ENCODE assay signal across 14 mouse cellular contexts in genomic region chr1:36647631-36648030, GRCm38 (mm10). TPM values are rescaled to one million over a fixed set of nuclear protein-coding genes. Genes with fewer than 3 reads are reported as not detected.
DNase-seq lines count a peak whose midpoint lies in the region; ATAC-seq and TF ChIP-seq lines count a peak whose summit lies in the region.
"Had no signal": no experiment of that assay in that cellular context is flagged by ENCODE, and none has a peak within 500 bp of the region (broad histone marks: within the 10 kb centered on the region; RNA-seq: fewer than 3 reads in every experiment).

No protein-coding gene starts in this region.

- H3K27me3 ChIP-seq in heart, postnatal 0 days (ENCODE audit: control insufficient read depth, insufficient read depth, low read length): no peaks in the 10 kb centered on the region
- no peaks in the 10 kb centered on the region for H3K27me3 ChIP-seq in liver, postnatal 0 days (ENCODE audit: insufficient read depth, low read length)
- 0 out of 2 replicates have a peak, but pooled peaks cover 3% of the 10 kb centered on the region for H3K27me3 ChIP-seq in liver, embryonic 12.5 days (replicated peaks)
- no peaks in the 10 kb centered on the region for H3K27me3 ChIP-seq in myocyte (ENCODE audit: control insufficient read depth, insufficient read depth, insufficient read length)
- H3K27me3 ChIP-seq: heart, embryonic 13.5 days; limb, embryonic 13.5 days had no signal

- peaks cover 5% of the 10 kb centered on the region for H3K4me1 ChIP-seq in heart, postnatal 0 days (ENCODE audit: control insufficient read depth, insufficient read depth)
- H3K4me1 ChIP-seq in liver, postnatal 0 days (ENCODE audit: insufficient read depth): no peaks in the 10 kb centered on the region
- H3K4me1 ChIP-seq in liver, embryonic 12.5 days: peaks cover 11% of the 10 kb centered on the region
- H3K4me1 ChIP-seq: limb, embryonic 13.5 days had no signal

- H3ac ChIP-seq in myocyte (ENCODE audit: control insufficient read depth, insufficient read length): no peak overlapping the region

- ATAC-seq in heart, postnatal 0 days (ENCODE audit: insufficient read depth, low read depth): peak; percentile 60
- ATAC-seq in liver, postnatal 0 days: no peak
- no peak for ATAC-seq in liver, embryonic 12.5 days

- H3K9me3 ChIP-seq in heart, postnatal 0 days (replicated peaks; ENCODE audit: control insufficient read depth, low read length): no peaks in the 10 kb centered on the region
- H3K9me3 ChIP-seq in liver, postnatal 0 days (ENCODE audit: low read length): no peaks in the 10 kb centered on the region
- H3K9me3 ChIP-seq in liver, embryonic 12.5 days (replicated peaks): no peaks in the 10 kb centered on the region
- H3K9me3 ChIP-seq: heart, embryonic 13.5 days; limb, embryonic 13.5 days had no signal

- no peaks in the 10 kb centered on the region for H3K79me2 ChIP-seq in myocyte (ENCODE audit: control insufficient read depth, insufficient read depth)

- no peaks in the 10 kb centered on the region for H3K36me3 ChIP-seq in heart, postnatal 0 days (replicated peaks; ENCODE audit: control insufficient read depth, insufficient read depth, low read length)
- no peaks in the 10 kb centered on the region for H3K36me3 ChIP-seq in liver, postnatal 0 days (replicated peaks; ENCODE audit: insufficient read depth, low read length)
- no peaks in the 10 kb centered on the region for H3K36me3 ChIP-seq in liver, embryonic 12.5 days
- H3K36me3 ChIP-seq in myocyte (ENCODE audit: control insufficient read depth, insufficient read depth): no peaks in the 10 kb centered on the region
- H3K36me3 ChIP-seq: heart, embryonic 13.5 days; limb, embryonic 13.5 days had no signal

- WGBS in heart, postnatal 0 days: 44% methylated on average over 5 of the region's 5 CpGs
- WGBS in liver, postnatal 0 days (ENCODE audit: insufficient replicate concordance): 50% methylated on average over 5 of the region's 5 CpGs
- WGBS in liver, embryonic 12.5 days (ENCODE audit: insufficient replicate concordance): 51% methylated on average over 5 of the region's 5 CpGs

- TF ChIP-seq CTCF in heart, postnatal 0 days (IDR thresholded peaks at IDR 0.05; ENCODE audit: low read depth): peak; percentile 11; the same call in 1 of the 2 replicates
- TF ChIP-seq CTCF in liver, postnatal 0 days (IDR thresholded peaks at IDR 0.05; ENCODE audit: low read depth): peak; percentile 14; the same call in 1 of the 2 replicates

- TF ChIP-seq POLR2A in myocyte (IDR thresholded peaks at IDR 0.05; ENCODE audit: insufficient read length, low read depth): no peak

- TF ChIP-seq EP300 in heart, postnatal 0 days (IDR thresholded peaks at IDR 0.05; ENCODE audit: low read depth): no peak
- TF ChIP-seq EP300 in liver, postnatal 0 days (IDR thresholded peaks at IDR 0.05; ENCODE audit: low read depth): no peak

- H3K4me3 ChIP-seq in heart, postnatal 0 days (ENCODE audit: low read depth, low read length): no peak overlapping the region
- no peak overlapping the region for H3K4me3 ChIP-seq in liver, postnatal 0 days (ENCODE audit: low read depth, low read length)
- H3K4me3 ChIP-seq in liver, embryonic 12.5 days: no peak overlapping the region
- H3K4me3 ChIP-seq in myocyte: no peak overlapping the region
- H3K4me3 ChIP-seq: erythroblast, embryonic 14.5 days; heart, embryonic 13.5 days; limb, embryonic 13.5 days had no signal

- DNase-seq in heart, postnatal 0 days (ENCODE audit: low spot score): no peak
- DNase-seq in heart, adult 11 months: no peak
- DNase-seq in liver, postnatal 0 days: no peak
- DNase-seq in adipocyte (ENCODE audit: low spot score): peak; percentile 34
- no peak for DNase-seq in layer of hippocampus, postnatal 25 days (ENCODE audit: extremely low spot score in 1 of 2, low spot score in 1 of 2)
- DNase-seq in right cerebral cortex, postnatal 36 days (ENCODE audit: low spot score in 2 of 2): no peak
- DNase-seq: layer of hippocampus, postnatal 36 days; lung, adult 2 months had no signal

- H3K9ac ChIP-seq in heart, postnatal 0 days (replicated peaks; ENCODE audit: low read depth, low read length): no peak overlapping the region
- H3K9ac ChIP-seq in liver, postnatal 0 days (replicated peaks): no peak overlapping the region
- no peak overlapping the region for H3K9ac ChIP-seq in liver, embryonic 12.5 days
- H3K9ac ChIP-seq: heart, embryonic 13.5 days; limb, embryonic 13.5 days had no signal

- no peak overlapping the region for H3K27ac ChIP-seq in heart, postnatal 0 days (ENCODE audit: low read depth)
- no peak overlapping the region for H3K27ac ChIP-seq in liver, postnatal 0 days (ENCODE audit: low read depth)
- no peak overlapping the region for H3K27ac ChIP-seq in liver, embryonic 12.5 days
- H3K27ac ChIP-seq: heart, embryonic 13.5 days; limb, embryonic 13.5 days had no signal

- H3K4me2 ChIP-seq in heart, postnatal 0 days (ENCODE audit: low read depth, low read length): no peak overlapping the region
- H3K4me2 ChIP-seq in liver, postnatal 0 days (ENCODE audit: low read depth, low read length): no peak overlapping the region
- H3K4me2 ChIP-seq in liver, embryonic 12.5 days: no peak overlapping the region
- no peak overlapping the region for H3K4me2 ChIP-seq in myocyte (ENCODE audit: low read depth)
- H3K4me2 ChIP-seq: heart, embryonic 13.5 days; limb, embryonic 13.5 days had no signal

TF ChIP-seq in myocyte, 11 proteins besides CTCF, POLR2A, EP300 and RAD21:
- TF ChIP-seq E2F4 (IDR thresholded peaks at IDR 0.05; ENCODE audit: insufficient read depth) (no peak), POLR2AphosphoS2 (IDR thresholded peaks at IDR 0.05; ENCODE audit: insufficient read length, low read depth) (no peak), TCF3 (IDR thresholded peaks at IDR 0.05; ENCODE audit: insufficient read length, low read depth) (no peak), MYOD1 (IDR thresholded peaks at IDR 0.05; ENCODE audit: control insufficient read depth in 1 of 3, insufficient read length in 2 of 3, low read depth in 2 of 3) (peak in 2 of 3 experiments; percentile 47 to 71), USF1 (IDR thresholded peaks at IDR 0.05; ENCODE audit: low read depth) (no peak), REST (IDR thresholded peaks at IDR 0.05; ENCODE audit: insufficient read depth, insufficient read length) (no peak), TCF12 (IDR thresholded peaks at IDR 0.05; ENCODE audit: insufficient read depth, poor library complexity, severe bottlenecking) (no peak), MYOG (IDR thresholded peaks at IDR 0.05; ENCODE audit: control insufficient read depth in 1 of 3, insufficient read depth in 1 of 3, insufficient read length in 2 of 3, low read depth in 2 of 3) (peak in 1 of 3 experiments; percentile 42), SRF (IDR thresholded peaks at IDR 0.05; ENCODE audit: control insufficient read depth, insufficient read length, low read depth) (no peak), CEBPB (IDR thresholded peaks at IDR 0.05; ENCODE audit: insufficient read depth, poor library complexity, severe bottlenecking) (no peak), MAX (IDR thresholded peaks at IDR 0.05; ENCODE audit: low read depth) (no peak)

RNA-seq across cellular contexts. Expression of gene Fam178b, which starts 35.4 kb away (rescaled TPM):
- not detected in 2 replicates for total RNA-seq in heart, postnatal 0 days (2014; rRNA removed; ENCODE audit: low replicate concordance)
- polyA plus RNA-seq in heart, postnatal 0 days (2015; fragmentation: Nextera tagmentation; extraction: Ambion mirVana): 0.81 and 1.5 TPM in 2 replicates
- polyA plus RNA-seq in liver, postnatal 0 days (2015; fragmentation: Nextera tagmentation; extraction: Ambion mirVana): 0.16 and 0.37 TPM in 2 replicates
- polyA plus RNA-seq in liver, embryonic 12.5 days (2016; fragmentation: Nextera tagmentation; extraction: Ambion mirVana): 0.20 TPM in 1 of 2 replicates, not detected in the other
- 1.5 TPM for polyA plus RNA-seq in myocyte (2012; fragmentation: generic; extraction: Trizol)
- under 1 TPM in 1 of 2 experiments, not detected in 1; 0.34 TPM for total RNA-seq in layer of hippocampus, postnatal 25 days (2021)
- total RNA-seq: layer of hippocampus, postnatal 36 days; megakaryocyte-erythroid progenitor cell, adult 5-6 weeks had no signal

RNA-seq across cellular contexts. Expression of gene Cox5b, which starts 43.6 kb away (rescaled TPM):
- 1,006 and 1,233 TPM in 2 replicates for total RNA-seq in heart, postnatal 0 days (2014; rRNA removed; ENCODE audit: low replicate concordance)
- polyA plus RNA-seq in heart, postnatal 0 days (2015; fragmentation: Nextera tagmentation; extraction: Ambion mirVana): 2,595 and 2,702 TPM in 2 replicates
- 620 and 664 TPM in 2 replicates for polyA plus RNA-seq in liver, postnatal 0 days (2015; fragmentation: Nextera tagmentation; extraction: Ambion mirVana)
- 527 and 538 TPM in 2 replicates for polyA plus RNA-seq in liver, embryonic 12.5 days (2016; fragmentation: Nextera tagmentation; extraction: Ambion mirVana)
- polyA plus RNA-seq in myocyte (2012; fragmentation: generic; extraction: Trizol): 1,086 TPM
- 100 to 1,000 TPM; 725 to 736 TPM for total RNA-seq in layer of hippocampus, postnatal 25 days (2021)
